Mouse (Mus musculus) frontal cortex, postnatal 36 days (tissue): Measurements from ENCODE around the gene Grik2.
"Not testable (repeated sequence)": the region's sequence is repeated elsewhere in the genome, so short reads cannot be mapped to it uniquely, and the experiment has no call there.

Source experiments
- DNase-seq, 2 experiments: peaks; one replicate each; pipeline ENCODE4 v3.0.0; 2022; ENCODE audit warnings: low spot score in 2 of 2

Grik2 gene

GRCm38 (mm10) chr10:49652320-49652719 lies 136.2 kb downstream of the Grik2 start:
- DNase-seq = no peak

DNA sequence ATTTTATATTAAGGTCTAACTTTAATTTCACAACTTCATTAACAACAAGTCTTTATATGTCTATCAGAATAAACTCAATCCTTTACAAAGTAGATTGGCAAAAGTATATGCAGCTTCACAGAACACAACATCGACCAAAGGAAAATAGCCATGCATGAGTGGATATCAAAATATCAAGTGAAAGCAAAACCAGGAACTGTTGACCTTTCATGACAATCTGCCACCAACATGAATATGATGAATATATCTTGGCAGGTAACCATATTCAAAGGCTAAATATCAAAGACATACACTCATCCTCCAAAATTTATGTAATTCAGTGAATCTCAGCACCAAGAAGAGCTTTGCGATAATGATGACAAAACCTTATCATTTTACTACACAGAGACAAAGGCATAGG lies 141.4 kb downstream of the Grik2 start:
- DNase-seq = no peak

GRCm38 (mm10) chr10:49639901-49640300 lies 148.7 kb downstream of the Grik2 start:
- DNase-seq = no peak

- no peak for DNase-seq
These were observed 164.6 kb downstream of the Grik2 start for GRCm38 (mm10) chr10:49623951-49624350.

GRCm38 (mm10) chr10:49597652-49598051 lies 190.9 kb downstream of the Grik2 start:
- no peak for DNase-seq

DNA sequence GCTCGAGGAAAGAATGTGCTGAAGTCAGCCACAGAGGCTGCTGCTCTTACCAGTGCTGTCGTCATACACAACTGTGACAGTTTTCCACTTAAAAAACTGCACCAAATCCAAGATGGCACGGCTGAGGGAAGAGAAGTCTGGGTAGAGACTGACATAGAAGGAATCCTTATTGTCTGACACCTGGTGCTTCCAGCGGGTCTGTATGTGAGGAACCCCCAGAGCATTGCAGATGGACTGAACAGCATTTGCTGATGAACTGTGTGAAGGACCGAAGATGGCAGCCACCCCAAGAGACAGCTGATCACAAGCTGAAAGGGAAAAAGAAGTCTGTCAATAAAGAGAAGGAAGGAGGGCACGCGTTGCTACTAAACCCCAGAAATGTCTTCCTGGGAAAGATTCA lies 215.1 kb downstream of the Grik2 start:
- DNase-seq = no peak

DNA sequence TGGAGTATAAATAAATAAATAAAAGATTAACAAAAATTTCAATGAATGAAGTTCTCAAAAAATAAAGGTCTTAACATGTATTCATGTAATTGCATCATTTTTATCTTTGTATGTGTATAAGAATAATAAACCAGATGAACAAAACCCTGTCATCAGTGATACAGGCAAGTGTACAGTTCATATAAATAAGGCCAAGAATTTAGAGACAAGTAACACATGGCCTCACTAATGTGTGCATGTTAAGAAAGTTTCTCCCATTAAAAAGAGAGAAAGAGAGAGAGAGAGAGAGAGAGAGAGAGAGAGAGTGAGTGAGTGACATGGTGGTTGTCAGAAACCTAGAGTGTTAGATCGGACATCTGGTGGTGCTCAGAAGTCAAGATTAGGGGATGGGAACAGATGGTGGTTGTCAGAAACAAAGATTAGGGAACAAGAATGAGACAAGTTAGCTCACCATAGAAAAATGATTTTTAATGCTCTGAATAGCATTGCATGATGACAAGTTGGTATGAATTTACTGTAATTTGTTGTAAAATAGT lies 228.6 kb downstream of the Grik2 start:
- DNase-seq = no peak

GRCm38 (mm10) chr10:49542249-49542648 lies 246.3 kb downstream of the Grik2 start:
- no peak for DNase-seq

DNA sequence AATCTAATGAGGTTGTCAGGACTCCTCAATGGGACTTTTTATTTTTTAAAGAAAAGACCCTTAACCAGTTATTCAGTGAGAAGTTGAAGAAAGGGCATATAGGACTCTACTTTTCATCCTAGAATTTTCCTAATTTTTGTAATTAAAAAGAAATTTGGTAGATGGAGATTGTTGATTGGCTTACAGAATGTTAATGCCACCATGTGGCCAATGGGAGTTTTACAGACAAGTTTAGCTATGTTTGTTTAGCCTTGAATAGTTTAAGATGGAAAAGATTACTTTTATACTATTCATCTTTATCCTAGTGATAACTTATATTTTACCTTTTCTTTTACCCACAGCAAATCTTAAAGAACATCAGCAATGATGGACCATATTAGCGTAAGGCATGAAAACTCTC lies 268.8 kb downstream of the Grik2 start:
- DNase-seq = no peak

DNA sequence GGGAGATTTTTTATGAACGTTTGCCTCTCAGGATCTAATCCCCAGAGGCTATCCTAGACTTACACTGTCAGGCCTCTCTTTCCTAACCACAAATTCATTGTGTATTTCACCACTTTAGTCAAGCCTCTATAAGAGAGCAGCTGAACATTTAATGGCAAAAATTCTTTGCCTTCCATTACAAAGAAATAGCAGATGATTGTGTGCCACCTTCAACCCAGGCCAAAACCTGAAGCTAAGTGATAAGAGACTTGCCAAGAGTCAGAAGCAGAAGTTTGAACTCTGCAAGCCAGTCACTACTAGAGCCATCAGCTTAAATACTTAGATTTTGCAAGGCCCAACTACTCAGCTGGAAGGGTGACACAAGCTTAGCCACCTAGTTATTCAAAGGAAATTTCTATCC lies 287.9 kb downstream of the Grik2 start:
- no peak for DNase-seq

DNA sequence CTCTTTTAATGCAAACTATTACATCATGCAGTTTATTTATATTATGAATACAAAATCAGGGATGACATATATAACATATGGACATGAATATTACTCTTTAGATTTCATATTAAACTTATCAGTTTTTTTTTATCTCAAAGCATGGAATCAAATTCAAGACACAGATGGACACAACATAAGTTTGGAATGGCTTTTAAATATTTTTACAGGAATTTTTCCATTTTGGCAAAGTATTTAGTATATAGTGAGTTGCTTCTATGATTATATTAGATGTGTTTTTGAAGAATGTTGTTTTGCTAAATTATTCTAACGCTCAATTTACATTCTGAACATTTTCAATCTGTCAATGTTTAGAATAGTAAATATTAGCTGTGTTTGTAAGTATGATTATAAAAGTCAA lies 291.3 kb downstream of the Grik2 start:
- DNase-seq = no peak

- DNase-seq = no peak
These were observed 307.1 kb downstream of the Grik2 start for GRCm38 (mm10) chr10:49481439-49481838.

GRCm38 (mm10) chr10:49480085-49480749 lies 308.3 kb downstream of the Grik2 start:
- DNase-seq = no peak

GRCm38 (mm10) chr10:49473613-49474012 lies 315.0 kb downstream of the Grik2 start:
- DNase-seq = peak in 1 of 2 experiments; percentile 16

DNA sequence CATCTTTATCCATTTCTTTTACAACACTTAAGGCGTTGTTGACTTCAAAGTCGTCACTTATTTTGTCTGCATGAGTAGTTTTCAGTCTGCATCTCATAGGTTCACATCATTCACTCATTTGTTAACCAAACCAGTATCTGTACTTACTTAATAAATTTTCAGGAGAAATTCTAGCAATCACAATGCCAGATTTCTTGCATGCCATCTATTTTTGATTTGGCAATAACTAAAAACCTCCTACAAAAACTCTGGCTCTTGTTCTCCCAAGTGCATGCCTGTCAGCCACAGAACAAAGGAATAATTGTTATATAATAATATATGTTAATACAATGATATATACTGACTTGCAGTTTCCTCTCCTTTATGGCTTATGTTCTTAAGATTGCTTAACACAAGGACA lies 331.8 kb downstream of the Grik2 start:
- DNase-seq = no peak

GRCm38 (mm10) chr10:49453535-49453934 lies 335.0 kb downstream of the Grik2 start:
- no peak for DNase-seq

GRCm38 (mm10) chr10:49441369-49441768 lies 347.2 kb downstream of the Grik2 start:
- no peak for DNase-seq

DNA sequence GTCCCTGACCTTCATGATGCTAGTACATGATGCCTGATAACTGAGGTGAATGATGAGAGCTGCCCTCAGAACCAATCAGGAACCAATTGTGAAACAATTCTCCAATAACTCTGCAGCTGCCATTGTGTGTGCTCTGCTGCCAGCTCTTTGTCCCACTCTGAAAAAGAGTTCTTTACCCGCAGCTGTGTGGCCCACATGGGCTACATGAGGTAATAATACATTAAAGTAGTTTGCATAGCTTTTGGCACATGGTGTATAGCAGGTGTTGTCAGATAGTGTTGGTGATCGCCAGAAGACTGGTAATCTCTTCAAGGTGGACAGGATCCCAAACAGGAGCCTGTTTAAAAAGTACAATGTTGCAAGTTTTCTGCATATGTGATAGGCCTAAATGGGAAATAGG lies 351.5 kb downstream of the Grik2 start:
- no peak for DNase-seq

GRCm38 (mm10) chr10:49436301-49436700 lies 352.3 kb downstream of the Grik2 start:
- DNase-seq = peak; percentile 26 to 67

GRCm38 (mm10) chr10:49432825-49433224 lies 355.7 kb downstream of the Grik2 start:
- DNase-seq = no peak

DNA sequence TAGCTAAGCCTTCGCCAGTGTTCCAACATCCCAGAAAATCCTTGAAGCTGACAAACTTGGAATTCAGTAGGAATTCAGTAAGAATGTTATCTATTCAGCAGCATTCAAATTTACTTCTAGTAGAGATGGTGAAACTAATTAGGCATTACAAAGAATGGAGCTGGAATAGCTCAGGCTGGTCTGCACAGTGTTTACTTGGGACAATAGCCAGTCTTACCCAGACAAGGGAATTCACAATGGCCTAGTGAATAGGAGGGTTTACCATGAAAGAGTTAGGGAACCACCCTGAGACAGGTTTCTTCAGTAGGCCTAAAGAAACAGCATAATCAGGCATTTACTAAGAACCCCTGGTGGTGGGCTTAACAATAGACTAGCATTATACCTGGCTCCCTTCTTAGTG lies 371.4 kb downstream of the Grik2 start:
- DNase-seq = not testable (repeated sequence)

DNA sequence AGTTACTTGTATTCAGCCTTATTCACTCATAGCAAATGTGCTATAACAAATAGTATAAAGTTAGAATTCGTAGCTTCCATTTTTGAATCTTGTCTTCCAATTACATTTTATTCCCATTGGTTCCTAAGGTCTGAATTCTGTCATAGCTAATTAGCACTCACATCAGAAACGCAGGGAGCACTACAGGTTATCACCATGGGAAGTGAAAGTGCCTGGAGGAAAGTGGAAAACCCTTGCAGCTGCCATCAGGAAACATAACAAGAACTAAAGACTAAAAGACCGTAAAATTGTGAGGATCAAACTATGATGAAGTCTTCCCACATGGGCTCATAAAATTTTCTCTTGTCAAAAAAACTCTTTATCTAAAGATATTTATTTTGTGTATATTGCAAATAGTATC lies 405.6 kb downstream of the Grik2 start:
- DNase-seq = no peak

DNA sequence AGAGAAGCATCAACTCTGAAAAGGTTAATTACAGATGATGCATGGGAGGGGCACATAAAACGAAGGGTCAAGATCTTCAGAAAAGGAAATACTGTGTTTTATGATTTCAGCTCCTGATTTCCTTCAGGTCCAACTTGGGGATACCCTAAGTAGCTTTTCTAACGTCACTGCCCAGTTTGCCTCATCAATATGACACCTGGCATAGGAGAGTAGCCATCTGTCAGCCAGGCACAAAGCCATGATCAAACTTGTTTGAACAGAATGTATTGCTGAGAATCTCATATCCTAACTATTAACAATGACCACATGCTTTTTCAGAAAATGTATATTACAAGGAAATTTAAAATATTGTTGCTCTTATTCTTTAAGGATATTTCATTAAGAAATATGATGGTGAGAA lies 406.7 kb downstream of the Grik2 start:
- no peak for DNase-seq

- DNase-seq = no peak
These were observed 420.0 kb downstream of the Grik2 start for GRCm38 (mm10) chr10:49368601-49369000.
